Mouse (Mus musculus) liver, postnatal 0 days (tissue): Measurements from ENCODE around the gene Ogt. TPM values are rescaled to one million over a fixed set of nuclear protein-coding genes. Genes with fewer than 3 reads are reported as not detected.

ENCODE experiments used
- ATAC-seq: fragments of 200-750 bp; cut with Nextera tagmentation; 2 replicates; pipeline ENCODE4 v1.8.0; 2017; ENCODE audit warnings: mild to moderate bottlenecking, moderate library complexity
- DNase-seq: peaks from one replicate; pipeline ENCODE4 v3.0.0-alpha.2; 2016
- H3K27ac ChIP-seq: fragments of 300-500 bp; sonication (generic); 2 replicates; pipeline ENCODE4 v1.5.1; 2014; ENCODE audit warnings: antibody characterized with exemption, moderate library complexity, mild to moderate bottlenecking, low read depth
- H3K27me3 ChIP-seq: fragments of 300-500 bp; sonication (generic); 2 replicates; pipeline ENCODE4 v1.6.1; 2014; ENCODE audit warnings: low read length, control low read depth, mixed read lengths; ENCODE audit not compliant: insufficient read depth
- H3K36me3 ChIP-seq: fragments of 300-500 bp; sonication (generic); replicated peaks from 2 replicates; pipeline ENCODE4 v1.6.1; 2014; ENCODE audit warnings: mild to moderate bottlenecking, control low read depth, low read length, moderate library complexity, mixed read lengths; ENCODE audit not compliant: insufficient read depth
- H3K4me1 ChIP-seq: fragments of 300-500 bp; sonication (generic); 2 replicates; pipeline ENCODE4 v1.6.1; 2014; ENCODE audit warnings: antibody characterized with exemption, mild to moderate bottlenecking, control low read depth; ENCODE audit not compliant: insufficient read depth
- H3K4me2 ChIP-seq: fragments of 300-500 bp; sonication (generic); 2 replicates; pipeline ENCODE4 v1.6.1; 2014; ENCODE audit warnings: low read depth, mild to moderate bottlenecking, low read length, moderate library complexity, mixed read lengths
- H3K4me3 ChIP-seq: fragments of 300-500 bp; sonication (generic); 2 replicates; pipeline ENCODE4 v1.5.1; 2014; ENCODE audit warnings: low read depth, low read length
- H3K9ac ChIP-seq: fragments of 300-500 bp; sonication (generic); replicated peaks from 2 replicates; pipeline ENCODE4 v1.6.1; 2014; ENCODE audit warnings: mild to moderate bottlenecking, moderate library complexity
- H3K9me3 ChIP-seq: fragments of 300-500 bp; sonication (generic); 2 replicates; pipeline ENCODE4 v1.6.1; 2016; ENCODE audit warnings: mild to moderate bottlenecking, control low read depth, low read length, mixed read lengths
- CTCF ChIP-seq: sonication (generic); IDR thresholded peaks from 2 replicates; pipeline ENCODE4 v1.5.1; 2016; ENCODE audit warnings: antibody characterized with exemption, low read depth
- EP300 ChIP-seq: IDR thresholded peaks from 2 replicates; pipeline ENCODE4 v1.6.1; 2016; ENCODE audit warnings: antibody characterized with exemption, low read depth, mild to moderate bottlenecking
- WGBS: fragments of 180-500 bp; shearing (Covaris S2); extraction: QIAGEN DNeasy Blood & Tissue Kit; methylation state at CpG from one replicate; pipeline ENCODE4 v1.1.7; 2014; ENCODE audit not compliant: insufficient replicate concordance; 5-methylcytosine and 5-hydroxymethylcytosine counted together
- polyA plus RNA-seq: library from polyadenylated mRNA; unstranded; fragments of >200 nt; fragmentation: Nextera tagmentation; extraction: Ambion mirVana; gene quantifications from 2 replicates; pipeline ENCODE4 v1.2.1, GENCODE M21; 2015

The Ogt gene
- polyA plus RNA-seq, 1 experiment from 2014 or later = 27.7 TPM

GRCm38 (mm10) chrX:101638856-101639255 lies 1.0 kb upstream of the Ogt start:
- WGBS = 29% methylated on average over 3 of the region's 3 CpGs
- TF ChIP-seq EP300 = no peak
- no peak for TF ChIP-seq CTCF
- Histone ChIP-seq H3K36me3 (no peaks in the 10 kb centered on the region), H3K4me2 (peak overlapping the region; percentile 69), H3K27ac (peak overlapping the region; percentile 69), H3K4me3 (peak overlapping the region; percentile 79), H3K9me3 (no peaks in the 10 kb centered on the region), H3K27me3 (no peaks in the 10 kb centered on the region), H3K4me1 (no peaks in the 10 kb centered on the region; the same call in 1 of the 2 replicates), H3K9ac (peak overlapping the region; percentile 65)
- DNase-seq = no peak
- no peak for ATAC-seq

DNA sequence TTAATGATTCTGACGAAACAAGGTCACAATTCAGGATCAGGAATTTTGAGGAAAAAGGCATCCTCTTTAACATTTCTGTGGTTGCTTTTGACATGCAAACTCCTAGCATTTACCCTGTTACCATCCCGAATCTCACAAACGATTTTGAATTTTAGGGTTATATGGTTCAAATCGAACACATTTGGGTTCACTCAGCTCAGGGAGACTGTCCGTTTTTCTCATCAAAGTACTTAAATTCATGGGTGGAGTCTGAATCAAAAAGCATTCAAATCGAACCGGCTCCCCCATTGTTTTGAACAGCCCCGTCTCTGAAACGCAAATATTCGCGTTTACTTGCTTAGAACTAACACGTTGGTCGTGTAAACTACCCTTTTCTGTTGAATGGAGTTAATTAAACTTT lies 554 bp upstream of the Ogt start:
- no peaks in the 10 kb centered on the region; the same call in 1 of the 2 replicates for H3K4me1 ChIP-seq
- H3K27me3 ChIP-seq = no peaks in the 10 kb centered on the region
- DNase-seq (no peak), ATAC-seq (peak; percentile 2; the same call in 1 of the 2 replicates)
- peak overlapping the region; percentile 79 for H3K4me3 ChIP-seq
- no peaks in the 10 kb centered on the region for H3K9me3 ChIP-seq
- WGBS = 13% methylated on average over 13 of the region's 13 CpGs
- H3K9ac ChIP-seq = peak overlapping the region; percentile 65
- TF ChIP-seq CTCF (no peak), EP300 (no peak)
- peak overlapping the region; percentile 69 for H3K27ac ChIP-seq
- no peaks in the 10 kb centered on the region for H3K36me3 ChIP-seq
- H3K4me2 ChIP-seq = peak overlapping the region; percentile 69

GRCm38 (mm10) chrX:101640194-101641160 lies 617 bp downstream of the Ogt start:
- peak; percentile 53 for DNase-seq
- no peak for TF ChIP-seq EP300
- no peak for TF ChIP-seq CTCF
- Histone ChIP-seq H3K4me2 (peak overlapping the region; percentile 72), H3K4me1 (no peaks in the 10 kb centered on the region; the same call in 1 of the 2 replicates), H3K36me3 (0 out of 2 replicates have a peak, but pooled peaks cover 2% of the 10 kb centered on the region), H3K9ac (peak overlapping the region; percentile 86), H3K27me3 (no peaks in the 10 kb centered on the region), H3K4me3 (peak overlapping the region; percentile 79), H3K9me3 (no peaks in the 10 kb centered on the region), H3K27ac (peak overlapping the region; percentile 80)
- 14% methylated on average over 45 of the region's 45 CpGs for WGBS
- peak; percentile 53 for ATAC-seq

DNA sequence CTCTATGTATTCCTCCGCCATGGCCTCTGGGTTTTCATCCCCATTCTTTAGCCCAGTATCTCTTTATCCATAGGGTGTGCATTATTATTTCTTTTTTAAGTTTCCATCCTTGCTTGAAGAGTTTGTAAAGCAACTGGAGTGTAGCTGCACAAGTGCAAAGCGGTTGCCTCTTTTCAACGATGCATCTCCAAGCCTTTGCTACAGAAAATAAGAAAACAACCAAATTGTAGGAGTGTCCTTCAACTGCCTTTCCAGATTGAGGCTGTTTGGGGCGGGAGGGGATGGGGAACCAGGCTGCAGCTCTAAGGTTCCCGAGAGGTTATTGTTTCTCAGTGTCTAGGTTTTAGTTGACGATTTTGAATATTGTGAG lies 1.3 kb downstream of the Ogt start:
- 11% methylated on average over 6 of the region's 6 CpGs for WGBS
- Histone ChIP-seq H3K4me3 (peak overlapping the region; percentile 79), H3K27ac (peak overlapping the region; percentile 80), H3K9ac (peak overlapping the region; percentile 86), H3K4me1 (no peaks in the 10 kb centered on the region; the same call in 1 of the 2 replicates), H3K36me3 (0 out of 2 replicates have a peak, but pooled peaks cover 2% of the 10 kb centered on the region), H3K4me2 (peak overlapping the region; percentile 72), H3K9me3 (no peaks in the 10 kb centered on the region), H3K27me3 (no peaks in the 10 kb centered on the region)
- TF ChIP-seq EP300 (no peak), CTCF (no peak)
- ATAC-seq = no peak
- DNase-seq = no peak

GRCm38 (mm10) chrX:101642091-101642490 lies 2.2 kb downstream of the Ogt start:
- 0 out of 2 replicates have a peak overlapping the region, but pooled peaks have one; percentile 16 for H3K27ac ChIP-seq
- TF ChIP-seq EP300 (no peak), CTCF (no peak)
- no peaks in the 10 kb centered on the region for H3K27me3 ChIP-seq
- 13% methylated on average over 5 of the region's 5 CpGs for WGBS
- H3K4me2 ChIP-seq = peak overlapping the region; percentile 72
- H3K4me1 ChIP-seq = no peaks in the 10 kb centered on the region; the same call in none of the 2 replicates
- 0 out of 2 replicates have a peak, but pooled peaks cover 5% of the 10 kb centered on the region for H3K36me3 ChIP-seq
- H3K9me3 ChIP-seq = no peaks in the 10 kb centered on the region
- H3K4me3 ChIP-seq = peak overlapping the region; percentile 79
- DNase-seq = no peak
- H3K9ac ChIP-seq = peak overlapping the region; percentile 55; the same call in 1 of the 2 replicates
- ATAC-seq = no peak

- Histone ChIP-seq H3K9ac (no peak overlapping the region), H3K4me2 (no peak overlapping the region), H3K4me1 (no peaks in the 10 kb centered on the region; the same call in none of the 2 replicates), H3K27me3 (no peaks in the 10 kb centered on the region), H3K27ac (no peak overlapping the region), H3K4me3 (no peak overlapping the region), H3K9me3 (no peaks in the 10 kb centered on the region), H3K36me3 (0 out of 2 replicates have a peak, but pooled peaks cover 5% of the 10 kb centered on the region)
- DNase-seq (peak; percentile 24), ATAC-seq (peak; percentile 43; the same call in 1 of the 2 replicates)
- no peak for TF ChIP-seq EP300
- TF ChIP-seq CTCF = no peak
- WGBS = 65% methylated on average over 2 of the region's 2 CpGs
Measured at GRCm38 (mm10) chrX:101645286-101645685, 5.4 kb downstream of the Ogt start.
